Mouse (Mus musculus) right cerebral cortex, postnatal 25 days (tissue): Measurements from ENCODE around the gene Asap2.
A peak's percentile ranks its signal among the peaks of the same experiment; 100 is the strongest.

Experiments used
- DNase-seq: peaks from one replicate; pipeline ENCODE4 v3.0.0; 2022

Gene Asap2

DNA sequence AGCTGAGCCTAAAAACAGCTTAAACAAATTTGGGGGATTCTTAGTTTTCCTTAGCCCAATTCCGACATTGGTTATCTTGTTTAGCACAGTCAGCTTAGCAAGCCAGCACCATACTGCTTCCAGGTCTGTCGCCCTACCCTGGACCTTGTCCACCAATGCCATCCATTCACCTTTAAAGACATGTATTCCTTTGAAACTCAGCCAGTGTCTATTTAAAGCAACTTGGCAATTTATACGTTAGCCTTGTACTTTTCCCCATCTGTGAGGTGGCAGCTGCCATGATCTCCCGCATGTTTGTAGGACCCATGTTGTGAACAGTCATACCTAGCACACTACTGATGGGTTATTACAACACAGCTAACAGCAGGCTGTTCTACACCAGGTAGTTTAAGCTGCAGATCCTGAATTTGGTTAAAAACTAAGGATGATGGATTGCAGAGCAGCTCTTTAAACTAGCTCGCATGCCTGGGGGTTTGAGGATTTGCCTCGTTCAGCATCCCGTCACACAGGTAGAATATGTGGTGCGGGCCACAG, 277.9 kb downstream of the Asap2 start:
- no peak for DNase-seq

DNA sequence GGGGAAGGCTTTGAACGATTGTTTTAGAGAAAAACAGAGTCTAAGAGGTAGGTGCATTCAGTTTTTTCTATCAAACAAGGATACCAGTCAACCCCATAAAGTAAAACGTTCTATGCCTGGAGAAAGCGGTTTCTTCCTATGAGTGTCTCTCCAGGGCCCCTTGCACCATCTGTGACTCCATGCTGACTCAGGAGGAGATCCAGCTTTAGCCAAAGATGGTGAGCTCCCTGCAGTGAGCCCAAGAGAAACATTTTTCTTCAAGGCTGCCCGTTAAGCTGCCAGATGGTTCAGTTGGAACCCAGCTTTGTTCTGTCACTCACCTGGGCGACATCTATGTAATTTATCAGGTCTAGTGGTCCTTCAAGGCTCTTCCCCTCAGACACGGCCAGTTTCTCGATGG, 284.2 kb downstream of the Asap2 start:
- no peak for DNase-seq

DNA sequence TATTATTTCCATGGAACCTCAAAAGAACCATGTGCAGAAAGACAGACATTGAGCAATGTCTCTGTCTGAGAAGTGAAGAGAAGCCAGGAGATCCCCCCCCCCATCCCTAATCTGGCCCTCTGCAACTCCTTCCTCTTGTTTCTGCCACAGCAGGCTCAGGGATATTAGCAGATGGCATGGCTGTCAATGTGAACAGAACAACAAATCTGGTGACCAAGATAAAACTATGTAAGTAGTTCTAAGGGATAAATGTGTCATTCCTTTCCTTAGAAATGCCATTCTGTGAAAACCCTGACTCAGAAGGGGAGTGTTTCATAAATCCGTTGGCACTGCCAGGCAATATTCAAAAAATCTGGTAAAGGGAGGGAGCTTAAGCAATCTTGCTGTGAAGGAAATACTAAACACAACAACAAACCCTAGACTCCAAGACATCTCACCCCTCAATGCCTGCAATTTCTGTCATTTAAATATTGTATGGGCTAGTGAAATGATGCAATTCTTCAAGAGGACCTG, 287.1 kb downstream of the Asap2 start:
- no peak for DNase-seq

DNA sequence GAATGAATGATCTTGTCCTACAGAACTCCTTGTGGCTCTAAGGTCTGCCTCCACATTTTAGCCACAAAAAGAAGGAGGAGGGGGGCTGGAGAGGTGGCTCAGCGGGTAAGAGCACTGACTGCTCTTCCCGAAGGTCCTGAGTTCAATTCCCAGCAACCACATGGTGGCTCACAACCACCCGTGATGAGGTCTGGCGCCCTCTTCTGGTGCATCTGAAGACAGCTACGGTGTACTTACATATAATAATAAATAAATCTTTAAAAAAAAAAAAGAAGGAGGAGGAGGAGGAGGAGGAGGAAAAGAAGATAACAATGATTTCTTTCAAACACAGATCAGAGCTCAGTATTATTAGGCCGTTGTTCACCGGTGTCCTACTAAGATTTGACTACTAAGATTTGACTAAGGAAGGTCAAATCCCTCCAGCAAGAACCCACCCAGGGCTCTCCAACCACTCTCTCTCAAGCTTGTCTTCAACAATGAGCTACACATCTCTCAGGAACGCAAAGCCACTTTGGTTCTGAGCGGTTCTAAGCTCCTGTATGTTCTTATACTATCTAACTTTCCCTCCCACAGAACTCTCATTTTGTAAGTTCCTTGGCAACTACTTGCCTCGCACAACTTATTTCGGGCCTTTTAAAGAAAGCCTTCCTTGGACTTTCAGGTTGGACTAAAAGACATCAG, 294.6 kb downstream of the Asap2 start, which contains the start of gene Cpsf3:
Cpsf3 (plus strand) TSS at position 631 of the 681 bp plus-strand sequence.
- no peak for DNase-seq

DNA sequence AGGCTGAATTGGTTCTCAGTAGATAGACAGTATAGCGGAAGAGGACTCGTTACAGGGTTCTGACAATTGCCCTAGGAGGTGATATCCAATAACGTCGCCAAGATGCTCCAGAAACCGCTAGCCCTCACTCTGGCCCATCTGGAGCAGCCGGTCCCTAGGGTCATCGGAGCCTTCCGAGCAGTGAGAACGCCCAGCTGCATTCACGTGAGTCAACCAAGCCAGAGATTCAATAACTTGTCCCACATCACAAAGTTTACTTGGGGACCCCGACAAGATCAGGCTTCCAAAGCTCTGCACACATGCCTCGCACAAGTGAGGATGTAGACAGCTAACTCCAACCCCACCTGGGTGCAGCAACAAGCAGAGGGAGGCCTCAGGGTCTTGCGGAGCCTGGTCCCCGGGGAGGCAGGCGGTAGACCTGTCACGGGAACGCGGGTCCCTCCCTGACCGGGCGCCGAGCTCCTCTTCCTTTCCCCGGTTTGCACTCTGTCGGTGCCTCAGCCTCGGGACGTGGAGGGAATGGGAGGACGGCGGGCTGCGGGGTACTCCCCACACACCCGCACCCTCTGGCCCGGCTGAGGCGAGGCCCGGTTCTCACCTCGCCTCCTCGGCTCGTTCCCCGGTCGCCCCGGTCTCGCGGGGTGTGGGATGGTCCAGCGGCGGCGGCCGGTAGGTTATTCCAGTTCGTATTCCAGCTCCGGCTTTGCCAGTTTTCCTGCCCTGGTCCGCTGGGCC, 295.4 kb downstream of the Asap2 start:
- no peak for DNase-seq

DNA sequence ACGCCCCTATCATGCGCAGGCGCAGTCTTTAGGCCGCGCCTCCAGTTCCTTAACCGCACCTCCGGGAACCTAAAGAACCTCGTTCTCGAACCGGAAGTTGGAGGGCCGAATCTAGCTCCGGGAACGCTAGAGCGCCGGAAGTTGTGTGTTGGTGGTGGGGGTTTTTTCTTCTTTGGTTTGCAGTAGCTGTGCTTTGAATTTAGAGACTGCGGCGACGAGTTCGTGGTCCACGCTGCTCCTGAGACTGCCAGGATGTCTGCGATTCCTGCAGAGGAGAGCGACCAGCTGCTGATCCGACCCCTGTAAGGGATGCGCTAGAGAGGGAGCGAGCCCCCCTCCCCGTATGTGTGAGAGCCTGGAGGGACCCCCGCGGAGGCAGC, 296.0 kb downstream of the Asap2 start, which contains the start of gene Itgb1bp1:
Itgb1bp1 (minus strand) TSS at position 42 of the 380 bp plus-strand sequence.
- DNase-seq: peak; percentile 97

DNA sequence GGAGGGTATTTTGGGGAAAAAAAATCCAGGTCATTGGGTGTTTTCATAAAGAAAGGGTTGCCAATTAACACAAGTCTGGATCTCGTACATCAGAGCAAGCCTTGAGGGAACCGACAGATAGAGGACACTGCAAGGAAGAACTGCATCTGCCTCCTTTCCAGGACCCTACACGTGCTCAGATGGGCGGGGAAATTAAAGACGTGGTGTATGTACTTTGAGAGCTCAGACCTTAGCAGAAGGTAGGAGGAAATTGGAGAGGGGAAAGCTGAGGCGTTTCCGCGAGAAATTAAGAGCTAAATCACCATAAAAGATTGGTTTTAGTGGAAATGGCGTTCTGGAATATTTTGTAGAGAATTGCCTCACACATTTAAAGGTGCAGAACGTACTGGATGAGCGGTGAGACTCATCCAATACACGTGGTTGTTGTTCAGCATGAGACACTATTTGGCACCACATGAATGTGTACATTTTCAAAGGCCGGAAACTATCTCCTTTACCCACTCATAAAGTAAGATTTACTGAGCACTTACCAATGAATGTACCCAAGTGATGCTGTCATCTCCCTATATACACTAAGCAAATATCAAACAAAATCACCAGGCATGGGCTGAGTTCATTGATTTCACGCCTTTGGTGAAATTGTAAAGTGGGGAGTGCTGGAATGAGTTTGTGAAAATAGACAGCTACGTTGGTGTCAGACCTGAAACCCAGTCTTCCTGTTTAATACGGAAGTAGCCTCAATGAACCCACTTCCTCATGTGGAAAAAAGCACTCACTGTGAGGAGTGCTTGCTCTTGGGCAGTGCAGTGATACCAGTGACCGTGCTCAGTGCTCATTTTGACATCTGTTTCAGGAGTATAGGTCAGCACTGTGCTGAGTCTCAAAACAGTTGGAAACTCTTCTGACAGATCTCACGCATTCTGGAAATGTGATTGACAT, 296.7 kb downstream of the Asap2 start:
- no peak for DNase-seq

DNA sequence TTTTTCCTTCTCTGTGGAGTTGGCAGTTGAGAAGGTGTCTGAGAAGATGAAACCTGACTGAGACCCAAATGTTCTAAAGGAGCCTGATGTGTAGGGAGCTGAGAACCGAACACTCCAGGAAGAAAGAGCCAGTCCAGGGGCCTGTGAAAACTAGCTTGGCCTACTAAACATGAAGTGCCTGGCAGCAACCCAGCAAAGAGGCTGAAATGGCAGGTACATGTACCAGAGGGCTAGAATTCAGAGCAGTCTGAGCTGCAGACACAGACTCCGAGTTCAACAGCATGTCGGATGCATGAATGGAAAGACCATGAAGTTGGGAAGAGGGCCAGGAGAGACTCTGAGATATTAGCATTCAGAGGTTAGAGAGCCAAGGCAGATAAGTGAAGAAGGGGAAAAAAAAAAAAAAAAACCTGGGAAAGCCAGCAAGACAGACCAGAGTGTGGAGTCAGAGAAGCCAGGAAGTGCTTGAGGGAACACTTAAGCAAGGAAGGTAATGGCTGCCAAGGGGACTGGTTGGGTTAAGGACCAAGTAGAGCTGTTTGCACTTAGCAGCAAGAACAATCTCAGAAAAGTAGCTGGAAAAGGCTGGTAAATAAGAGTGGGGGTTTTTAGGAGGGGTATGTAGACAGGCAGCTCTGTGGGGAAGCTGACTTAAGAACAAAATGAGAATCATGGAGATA, 298.6 kb downstream of the Asap2 start:
- DNase-seq: no peak

DNA sequence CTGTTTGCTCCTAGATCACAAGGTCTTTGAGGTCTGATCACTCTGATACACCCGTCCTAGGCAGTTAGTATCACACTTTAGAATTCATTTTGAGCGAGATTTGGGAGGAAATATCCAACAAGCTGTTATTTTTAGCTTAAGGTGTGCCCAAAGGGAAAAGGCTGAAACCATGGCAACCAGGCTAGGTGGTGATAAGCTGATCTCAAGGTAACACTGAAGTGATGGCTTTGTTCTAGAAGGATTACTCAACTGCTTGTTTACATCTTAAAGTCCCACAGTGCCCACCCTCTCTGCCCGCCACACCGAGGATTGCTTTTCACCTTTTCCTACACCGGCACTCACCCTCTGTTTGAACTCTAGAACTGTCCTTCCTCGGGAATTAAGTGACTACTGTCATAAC, 299.4 kb downstream of the Asap2 start:
- no peak for DNase-seq

DNA sequence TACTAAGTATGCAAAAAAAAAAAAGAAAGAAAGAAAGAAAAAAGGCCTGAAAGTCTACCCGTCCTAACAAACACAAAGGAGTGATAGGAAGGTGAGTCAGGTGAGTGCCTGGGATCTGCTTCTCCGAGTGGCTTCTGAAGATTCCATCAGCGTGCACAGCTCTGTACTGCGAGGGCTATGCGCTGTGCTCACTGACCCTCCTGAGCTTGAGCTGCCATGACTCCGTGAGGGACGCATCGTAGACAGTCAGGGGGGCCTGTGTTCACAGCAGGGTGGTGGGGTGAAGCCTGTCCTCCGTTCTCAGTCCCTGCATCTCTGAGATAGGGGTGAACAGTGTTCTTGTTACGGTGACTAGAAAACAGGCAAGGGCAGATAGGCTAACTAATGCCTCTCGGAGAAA, 308.6 kb downstream of the Asap2 start:
- DNase-seq: no peak

DNA sequence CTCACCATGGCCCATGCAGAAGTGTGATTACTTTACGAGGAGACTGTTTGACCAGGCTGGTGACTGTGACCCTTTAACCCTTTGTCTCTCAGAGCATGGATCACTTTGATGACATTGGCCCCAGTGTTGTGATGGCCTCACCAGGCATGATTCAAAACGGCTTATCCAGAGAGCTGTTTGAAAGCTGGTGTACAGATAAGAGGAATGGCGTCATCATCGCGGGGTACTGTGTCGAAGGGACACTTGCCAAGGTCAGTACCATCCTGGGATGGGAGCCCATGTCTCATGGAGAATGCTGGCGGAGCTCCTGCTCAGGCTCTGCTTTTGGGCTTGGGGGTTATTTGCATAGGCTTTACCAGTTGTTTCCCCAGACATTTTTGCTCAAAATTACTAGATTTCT, 311.1 kb downstream of the Asap2 start:
- DNase-seq: no peak

DNA sequence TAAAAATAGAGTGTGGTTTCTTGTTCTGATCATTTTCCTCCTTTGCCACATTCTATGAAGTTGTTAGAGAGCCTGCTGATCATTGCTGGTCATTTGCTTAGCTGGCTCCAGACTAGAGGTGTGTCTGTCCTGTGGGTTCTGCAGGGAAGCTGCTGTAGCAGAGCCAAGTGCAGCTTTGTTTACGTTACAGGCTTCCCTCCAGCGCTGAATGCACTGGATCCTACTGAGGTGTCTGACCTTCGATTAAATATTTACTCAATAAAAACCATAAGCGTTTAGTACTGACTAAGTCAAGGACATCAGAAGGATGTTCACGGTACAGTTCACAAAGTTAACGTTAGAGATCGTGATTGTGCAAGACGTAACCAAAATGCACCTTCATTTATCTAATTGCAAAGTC, 311.7 kb downstream of the Asap2 start:
- no peak for DNase-seq

DNA sequence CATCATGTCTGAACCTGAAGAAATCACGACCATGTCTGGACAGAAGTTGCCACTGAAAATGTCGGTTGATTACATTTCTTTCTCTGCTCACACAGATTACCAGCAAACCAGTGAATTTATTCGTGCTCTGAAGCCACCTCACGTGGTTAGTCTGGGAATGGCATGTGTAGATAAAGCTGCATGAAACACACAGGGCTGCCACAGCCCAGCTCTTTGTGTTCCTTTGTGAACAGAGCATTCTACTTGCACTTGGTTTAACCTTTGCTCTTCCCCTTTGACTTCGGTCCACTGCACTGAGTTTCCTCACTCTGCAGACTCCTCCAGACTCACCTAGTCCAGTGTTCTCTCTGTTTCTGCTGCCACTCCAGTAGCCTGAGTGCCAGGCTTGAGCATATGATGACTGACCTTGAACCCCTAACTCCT, 312.1 kb downstream of the Asap2 start:
- DNase-seq: no peak

DNA sequence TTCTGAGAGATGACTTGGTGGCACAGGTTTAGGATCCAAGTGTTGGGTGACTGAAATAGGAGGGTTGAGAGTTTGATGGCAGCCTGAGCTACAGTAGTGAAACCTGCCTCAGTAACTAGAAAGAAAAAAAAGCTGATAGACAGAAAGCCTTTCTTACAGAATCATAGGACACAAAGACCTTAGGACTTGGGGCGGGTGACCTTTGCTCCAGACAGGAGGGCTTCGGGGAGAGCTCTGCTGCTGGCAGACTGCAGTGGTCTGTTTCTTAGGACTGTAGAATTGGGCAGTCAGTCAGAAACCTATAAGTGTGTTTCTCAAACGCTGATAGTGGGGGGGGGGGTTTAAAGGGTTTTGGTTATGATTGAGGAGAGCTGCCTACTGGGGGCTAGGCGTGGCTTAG, 315.5 kb downstream of the Asap2 start:
- DNase-seq: no peak

DNA sequence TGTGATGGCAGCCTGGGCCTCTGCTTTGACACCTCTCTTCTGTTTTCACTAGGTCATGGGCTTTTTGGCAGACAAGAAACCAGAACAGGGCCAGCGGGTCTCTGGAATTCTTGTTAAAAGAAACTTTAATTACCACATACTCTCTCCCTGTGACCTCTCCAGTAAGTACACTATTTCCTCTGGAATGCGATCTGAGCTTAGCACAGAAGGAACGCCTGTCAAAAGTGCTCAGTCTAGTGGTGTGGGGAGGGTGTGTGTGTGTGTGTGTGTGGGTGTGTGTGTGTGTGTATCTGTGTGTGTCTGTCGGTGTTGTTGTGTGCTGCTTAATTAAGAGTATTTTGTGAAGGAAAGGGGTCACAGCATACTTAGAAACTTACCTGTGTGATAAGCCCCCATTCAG, 316.5 kb downstream of the Asap2 start:
- DNase-seq: no peak

DNA sequence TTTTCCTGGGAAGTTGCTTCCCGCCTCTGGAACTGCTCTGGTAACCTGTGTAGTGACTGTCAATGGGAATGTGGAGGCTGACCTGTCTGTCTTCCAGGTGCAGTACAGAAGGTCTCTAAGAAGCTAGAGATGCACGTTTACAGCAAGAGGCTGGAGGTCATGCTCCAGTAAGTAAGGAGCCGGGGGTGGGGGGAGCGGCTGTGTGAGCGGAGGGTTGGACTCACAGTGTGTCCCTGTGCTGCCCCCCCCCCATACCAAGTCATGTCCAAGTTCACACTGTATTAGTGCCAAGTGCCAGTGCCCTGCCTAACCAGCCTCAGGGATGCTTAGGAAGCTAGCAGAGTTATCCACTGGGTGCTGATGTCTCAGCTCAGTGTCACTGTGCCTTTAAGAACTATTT, 321.9 kb downstream of the Asap2 start:
- no peak for DNase-seq

DNA sequence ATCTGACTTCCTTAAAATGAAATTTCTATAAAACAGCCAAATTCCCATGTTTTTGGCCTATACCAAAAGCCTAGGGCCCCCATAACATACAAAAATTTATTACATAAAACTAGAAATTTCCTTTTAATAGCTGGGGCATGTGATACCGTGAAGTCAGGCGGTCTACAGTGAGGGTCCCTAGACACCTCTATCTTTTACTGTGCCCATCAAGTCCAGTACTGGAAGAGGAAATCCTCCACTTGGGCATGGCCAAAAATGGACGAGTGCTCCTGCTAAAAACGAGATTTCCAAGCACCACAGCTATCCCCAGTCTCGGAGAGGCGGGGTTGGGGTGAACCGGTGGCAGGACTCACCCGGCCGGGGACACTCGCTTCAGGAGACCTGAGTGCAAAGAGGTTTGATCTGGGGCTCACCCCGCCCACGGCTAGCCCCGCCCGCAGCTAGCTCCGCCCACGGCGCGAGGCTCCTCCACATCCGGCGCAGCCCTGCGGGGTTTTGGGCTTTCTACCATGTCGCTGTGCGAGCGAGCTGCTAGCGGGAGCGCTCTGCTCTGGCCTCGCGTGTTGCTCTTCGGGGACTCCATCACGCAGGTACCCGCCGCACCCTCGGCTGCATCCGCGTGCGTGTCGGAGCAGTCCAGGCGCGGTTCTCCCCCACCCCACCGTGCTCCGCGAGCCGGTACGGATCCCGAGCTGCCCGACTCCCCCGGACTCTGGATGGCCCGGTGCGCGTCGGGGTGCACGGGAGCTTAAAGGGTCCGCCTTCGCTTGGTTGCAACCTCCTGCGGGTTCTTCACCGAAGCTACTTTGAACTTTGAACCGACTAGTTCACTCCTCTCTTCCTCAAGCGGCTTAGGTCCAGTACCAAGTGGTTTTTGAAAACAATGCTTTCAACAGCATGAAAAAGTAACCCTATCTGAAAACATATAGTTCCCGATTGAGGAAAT, 325.9 kb downstream of the Asap2 start, which contains the start of gene Iah1:
Iah1 (plus strand) TSS at position 467 of the 946 bp plus-strand sequence.
- peak; percentile 82 for DNase-seq

DNA sequence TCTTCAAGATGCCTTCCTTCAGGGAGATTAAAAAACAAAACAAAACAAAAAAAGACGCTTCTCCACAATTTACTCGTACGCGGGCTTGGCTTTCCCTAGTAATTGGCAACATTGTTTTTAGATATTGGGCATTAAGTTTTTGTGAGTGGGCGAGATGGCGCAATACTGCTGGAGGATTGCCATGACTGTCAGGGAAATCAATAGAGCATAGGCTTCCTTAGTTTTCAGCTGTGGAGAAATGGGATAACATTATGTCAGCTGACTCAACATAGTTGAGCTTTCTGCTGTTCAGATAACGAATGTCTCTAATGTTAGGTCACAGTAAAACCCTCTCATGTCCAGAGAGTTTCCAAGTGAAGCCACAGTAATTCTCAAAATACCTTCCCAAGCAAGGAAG, 326.6 kb downstream of the Asap2 start:
- no peak for DNase-seq

DNA sequence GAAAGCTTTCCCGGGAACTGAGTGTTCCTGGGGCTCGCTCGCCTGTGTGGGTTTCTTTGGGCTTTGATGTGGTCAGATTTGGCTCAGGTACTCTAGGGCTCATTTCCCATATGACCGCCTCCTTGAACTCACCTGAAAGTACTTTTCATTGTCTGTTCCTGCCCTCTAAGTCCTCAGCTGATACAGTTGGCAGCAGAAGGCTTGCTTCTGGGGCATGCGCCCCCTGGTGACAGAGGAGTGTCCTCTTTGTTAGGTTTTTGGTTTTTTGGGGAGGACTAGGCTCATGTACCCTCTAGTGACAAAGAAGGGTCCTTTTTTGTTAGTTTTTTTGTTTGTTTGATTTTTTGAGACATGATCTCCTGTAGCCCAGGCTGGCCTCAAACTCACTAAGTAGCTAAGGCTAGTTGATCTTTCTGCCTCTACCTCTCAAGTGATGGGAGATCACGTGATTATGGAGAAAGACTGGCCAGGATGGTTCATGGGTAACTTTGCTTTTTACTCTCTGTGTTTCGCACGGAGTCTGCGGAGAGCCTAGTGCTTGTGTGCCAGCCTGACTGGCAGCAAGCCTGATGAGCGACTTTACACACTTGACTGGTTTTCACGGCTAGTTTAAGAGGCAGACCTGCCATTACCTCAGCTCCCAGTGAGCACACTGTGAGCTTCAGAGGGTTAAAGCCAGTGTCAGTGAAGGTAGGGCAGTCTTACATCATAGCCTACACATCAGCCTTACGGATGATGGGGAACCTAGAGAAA, 328.1 kb downstream of the Asap2 start:
- DNase-seq: peak; percentile 63
